Mouse (Mus musculus) lung, postnatal 36 days (tissue): ENCODE data around the gene Erv3.
"Not testable (repeated sequence)": the region's sequence is repeated elsewhere in the genome, so short reads cannot be mapped to it uniquely, and the experiment has no call there.

ENCODE experiments used
- DNase-seq: peaks from one replicate; pipeline ENCODE4 v3.0.0; 2022; ENCODE audit warnings: mixed read lengths

The Erv3 gene

GRCm38 (mm10) chr2:131862617-131863275, 3.2 kb upstream of the Erv3 start:
- no peak for DNase-seq

GRCm38 (mm10) chr2:131857838-131858237, 1.7 kb downstream of the Erv3 start:
- DNase-seq: no peak

- DNase-seq: no peak
Observed at GRCm38 (mm10) chr2:131853719-131854118, 5.8 kb downstream of the Erv3 start.

GRCm38 (mm10) chr2:131851333-131852092, 8.0 kb downstream of the Erv3 start:
- no peak for DNase-seq

- no peak for DNase-seq
Observed at GRCm38 (mm10) chr2:131850047-131850446, 9.5 kb downstream of the Erv3 start.

GRCm38 (mm10) chr2:131847501-131848359, 11.8 kb downstream of the Erv3 start:
- peak; percentile 21 for DNase-seq

- DNase-seq: peak; percentile 16
Observed at GRCm38 (mm10) chr2:131846811-131847210, 12.7 kb downstream of the Erv3 start.

GRCm38 (mm10) chr2:131846132-131846710, 13.3 kb downstream of the Erv3 start:
- peak; percentile 67 for DNase-seq

GRCm38 (mm10) chr2:131845671-131846070, 13.9 kb downstream of the Erv3 start:
- DNase-seq: no peak

GRCm38 (mm10) chr2:131842568-131842967, 17.0 kb downstream of the Erv3 start:
- no peak for DNase-seq

DNA sequence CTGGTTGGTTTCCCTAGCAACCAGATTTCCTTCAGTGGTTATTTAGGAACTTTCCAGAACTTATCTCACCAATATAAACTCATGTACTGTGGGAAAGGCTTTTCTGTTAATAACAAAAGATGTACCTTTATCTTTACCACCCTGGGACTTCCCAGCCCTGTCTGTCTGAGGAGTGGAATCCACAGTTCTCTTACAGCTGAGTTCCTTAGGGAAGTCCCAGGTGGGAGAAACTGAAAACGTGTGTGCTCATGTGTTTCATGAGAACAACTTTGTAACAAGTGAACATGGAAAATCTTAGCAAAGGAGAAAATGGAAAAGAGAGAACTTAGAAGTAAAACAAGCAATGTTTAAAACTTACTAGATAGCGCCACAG, 18.2 kb downstream of the Erv3 start:
- no peak for DNase-seq

DNA sequence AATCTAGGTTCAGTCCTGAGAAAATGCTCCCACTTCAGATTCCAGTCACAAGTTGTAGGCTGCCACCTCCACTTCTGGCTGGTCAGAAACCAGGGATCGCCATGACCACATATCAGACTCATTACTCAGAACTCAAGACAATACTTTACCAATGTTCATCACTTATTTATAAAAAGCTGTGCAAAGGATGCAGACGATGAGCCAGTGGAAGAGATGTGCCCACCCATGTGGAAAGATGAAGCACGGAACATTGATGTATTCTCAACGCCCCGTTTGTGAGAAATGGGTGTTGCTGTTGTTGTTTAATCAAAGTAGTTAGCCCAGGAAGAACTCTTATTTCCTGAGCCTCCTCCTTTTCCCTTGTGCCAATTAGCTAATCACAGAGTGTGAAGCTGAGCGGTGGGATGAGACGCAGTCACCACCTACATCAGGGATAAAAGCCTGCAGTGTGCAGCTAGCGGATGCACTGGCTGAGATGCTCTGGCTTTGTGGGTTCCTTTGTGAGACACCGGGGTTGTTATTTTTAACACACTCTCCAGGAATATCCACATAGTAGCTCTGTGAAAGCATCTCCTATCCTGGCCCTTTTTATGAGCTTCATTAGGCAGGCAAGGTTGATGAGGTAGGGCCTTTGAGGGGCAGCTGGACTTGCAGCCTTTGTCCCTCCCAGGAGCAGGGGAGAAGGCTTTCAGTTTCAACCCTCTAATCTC, 18.8 kb downstream of the Erv3 start:
- DNase-seq: no peak

- no peak for DNase-seq
Observed at GRCm38 (mm10) chr2:131834296-131834695, 25.3 kb downstream of the Erv3 start.

- DNase-seq: no peak
Observed at GRCm38 (mm10) chr2:131831861-131832260, 27.7 kb downstream of the Erv3 start.

GRCm38 (mm10) chr2:131830945-131831344, 28.6 kb downstream of the Erv3 start:
- DNase-seq: not testable (repeated sequence)

GRCm38 (mm10) chr2:131827999-131828975, 31.3 kb downstream of the Erv3 start:
- DNase-seq: peak; percentile 90

GRCm38 (mm10) chr2:131827026-131827687, 32.4 kb downstream of the Erv3 start:
- DNase-seq: no peak

DNA sequence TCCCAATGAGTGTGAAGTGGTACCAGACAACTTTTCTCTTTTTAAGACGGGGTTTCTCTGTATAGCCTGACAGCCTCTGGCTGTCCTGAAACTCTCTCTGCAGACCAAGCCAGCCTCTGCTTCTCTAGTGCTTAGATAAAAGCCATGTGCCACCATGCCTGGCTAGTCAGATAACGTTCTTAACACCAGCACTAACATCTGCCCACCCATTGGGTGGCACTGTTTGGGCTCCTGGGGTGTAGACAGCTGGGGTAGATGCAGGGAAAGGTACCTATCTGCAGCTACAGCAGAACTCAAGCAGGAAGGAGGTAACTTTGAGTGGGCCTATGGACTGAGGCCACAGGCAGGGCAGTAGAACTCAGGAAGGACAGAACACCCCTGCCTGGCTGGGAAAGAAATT, 34.0 kb downstream of the Erv3 start:
- no peak for DNase-seq

DNA sequence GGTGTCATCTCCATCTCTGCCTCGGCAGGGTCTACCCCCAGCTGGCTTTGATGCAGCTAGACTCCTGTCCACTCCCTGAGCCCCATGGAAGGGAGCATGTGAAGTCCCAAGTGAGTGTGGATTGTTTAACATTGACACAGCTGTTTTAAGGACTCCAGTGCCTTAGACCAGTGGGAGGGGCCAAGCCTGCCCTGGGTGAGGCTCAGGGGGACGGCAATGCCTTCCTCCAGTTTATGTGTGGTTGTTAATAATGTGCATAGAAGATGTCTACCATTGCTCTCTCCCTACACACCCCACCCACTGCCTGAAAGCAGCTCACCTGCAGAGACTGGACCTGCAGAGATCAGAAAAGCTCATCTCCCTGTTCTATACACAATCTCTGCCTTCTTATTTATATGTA, 35.6 kb downstream of the Erv3 start:
- DNase-seq: no peak

DNA sequence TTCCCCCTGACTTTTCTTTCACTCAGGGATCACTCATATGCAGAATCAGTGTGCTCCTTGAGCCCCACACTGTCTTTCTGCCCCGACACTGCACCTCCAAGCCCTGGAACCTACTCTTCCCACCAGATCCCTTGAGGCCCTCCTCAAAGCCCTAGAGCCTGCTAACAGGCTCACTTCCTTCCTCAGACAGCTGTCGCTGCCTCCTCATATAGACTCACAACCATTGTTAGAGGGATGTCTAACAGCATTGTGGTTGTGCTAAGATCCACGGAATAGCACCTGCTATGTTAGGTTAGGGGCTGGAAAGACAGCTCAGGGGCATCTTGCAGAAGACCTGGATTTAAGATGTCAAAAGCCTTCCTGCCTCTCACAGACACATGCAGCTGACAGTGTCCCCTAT, 37.1 kb downstream of the Erv3 start:
- DNase-seq: no peak

- no peak for DNase-seq
Observed at GRCm38 (mm10) chr2:131821708-131821990, 37.9 kb downstream of the Erv3 start.
